Mouse (Mus musculus): ENCODE measurements around the gene Slpi. TPM values are rescaled to one million over a fixed set of nuclear protein-coding genes. Genes with fewer than 3 reads are reported as not detected.

Slpi gene
- polyA plus RNA-seq, 1 experiment = not detected

GRCm38 (mm10) chr2:164426121-164426520, 37.2 kb upstream of the Slpi start:
- Histone ChIP-seq H3K27ac (replicated peaks; ENCODE audit: low read depth, low read length) (no peak overlapping the region), H3K4me1 (ENCODE audit: control insufficient read depth, insufficient read depth, insufficient read length, low read length) (peaks cover 6% of the 10 kb centered on the region; the same call in 1 of the 2 replicates), H3K4me3 (ENCODE audit: insufficient read depth, low read depth, low read length) (no peak overlapping the region)

DNA sequence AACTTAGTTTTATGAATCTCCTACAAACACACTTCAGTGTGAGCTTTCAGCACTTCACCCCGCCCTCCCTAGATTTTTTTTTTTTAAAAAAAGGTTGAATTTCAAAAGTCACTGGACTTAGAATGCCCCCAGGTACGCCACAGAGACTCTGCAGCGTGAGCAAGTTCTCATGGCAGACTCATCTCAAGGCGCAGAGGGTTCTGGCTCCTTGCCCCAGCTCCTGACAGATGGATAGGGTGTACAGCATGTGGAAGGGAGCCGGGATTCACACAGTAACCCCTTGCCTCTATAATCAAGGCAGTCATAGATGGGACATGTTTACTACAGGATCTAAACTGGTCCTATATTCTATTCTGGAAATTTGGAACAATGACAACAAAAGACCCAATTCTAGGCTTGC, 36.5 kb upstream of the Slpi start:
- Histone ChIP-seq H3K4me3 (ENCODE audit: insufficient read depth, low read depth, low read length) (no peak overlapping the region), H3K4me1 (ENCODE audit: control insufficient read depth, insufficient read depth, insufficient read length, low read length) (peaks cover 6% of the 10 kb centered on the region; the same call in 1 of the 2 replicates), H3K27ac (replicated peaks; ENCODE audit: low read depth, low read length) (no peak overlapping the region)

DNA sequence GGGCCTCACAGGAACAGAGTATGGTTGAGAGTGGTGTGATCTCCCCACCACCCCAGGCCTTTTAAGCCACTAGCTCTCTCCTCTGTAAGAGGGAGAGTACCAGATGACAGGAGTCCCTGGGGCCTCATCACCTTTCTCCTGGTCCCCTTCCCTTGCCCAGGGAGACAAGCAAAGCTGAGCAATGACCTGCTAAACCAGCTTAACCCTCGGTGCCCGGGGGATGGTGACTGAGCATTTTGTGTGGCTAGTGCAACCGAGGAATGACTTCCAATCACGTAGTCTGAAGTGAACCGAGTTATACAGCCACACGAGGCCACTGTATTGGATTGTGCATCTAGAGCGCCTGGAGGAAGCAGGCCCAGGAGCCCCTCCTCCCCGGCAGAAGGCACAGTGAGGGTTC, 35.5 kb upstream of the Slpi start:
- H3K4me3 ChIP-seq (ENCODE audit: insufficient read depth, low read depth, low read length) = no peak overlapping the region
- H3K27ac ChIP-seq (replicated peaks; ENCODE audit: low read depth, low read length) = peak overlapping the region; percentile 87
- peaks cover 6% of the 10 kb centered on the region; the same call in 1 of the 2 replicates for H3K4me1 ChIP-seq (ENCODE audit: control insufficient read depth, insufficient read depth, insufficient read length, low read length)

- no peak overlapping the region for H3K4me3 ChIP-seq (ENCODE audit: insufficient read depth, low read depth, low read length)
- peak overlapping the region; percentile 95 for H3K27ac ChIP-seq (replicated peaks; ENCODE audit: low read depth, low read length)
- peaks cover 6% of the 10 kb centered on the region for H3K4me1 ChIP-seq (ENCODE audit: control insufficient read depth, insufficient read depth, insufficient read length, low read length)
Measured at GRCm38 (mm10) chr2:164423464-164423863, 34.6 kb upstream of the Slpi start.

DNA sequence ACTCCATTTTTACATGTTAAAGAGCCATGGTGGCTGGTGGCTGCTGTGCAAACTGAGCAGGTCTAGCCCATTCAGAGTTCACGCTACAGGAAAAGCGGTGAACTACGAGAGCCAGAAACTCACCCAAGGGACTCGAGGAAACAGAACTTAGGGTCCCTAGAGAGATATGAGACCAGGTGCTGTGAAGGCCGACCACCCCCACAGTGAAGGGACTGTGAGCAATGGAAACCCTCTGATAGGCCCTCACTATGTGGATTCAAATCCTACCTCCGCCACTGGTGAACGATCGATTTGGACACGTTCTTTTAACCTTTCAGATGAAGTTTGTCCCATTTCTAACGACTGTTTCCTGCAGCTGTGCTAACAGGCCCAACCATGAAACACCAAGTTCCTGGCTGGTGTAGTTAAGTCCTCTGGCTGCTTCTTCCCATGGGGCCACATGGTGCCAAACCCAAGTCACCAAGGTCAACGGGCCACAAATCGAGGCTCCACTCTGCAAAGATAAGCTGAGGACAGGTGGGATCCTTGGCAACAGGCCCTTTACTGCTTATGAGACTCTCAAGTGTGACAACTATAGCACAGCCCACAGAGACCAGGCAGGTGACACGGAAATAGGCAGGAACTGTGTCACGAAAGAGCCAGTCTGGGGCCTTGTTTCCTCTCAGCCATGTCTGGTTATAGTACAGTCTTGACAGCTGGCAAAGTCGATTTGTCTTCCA, 33.9 kb upstream of the Slpi start:
- Histone ChIP-seq H3K4me1 (ENCODE audit: control insufficient read depth, insufficient read depth, insufficient read length, low read length) (peaks cover 6% of the 10 kb centered on the region), H3K4me3 (ENCODE audit: insufficient read depth, low read depth, low read length) (no peak overlapping the region), H3K27ac (replicated peaks; ENCODE audit: low read depth, low read length) (peak overlapping the region; percentile 95)

- no peak overlapping the region for H3K4me3 ChIP-seq (ENCODE audit: insufficient read depth, low read depth, low read length)
- H3K27ac ChIP-seq (replicated peaks; ENCODE audit: low read depth, low read length) = peak overlapping the region; percentile 95
- H3K4me1 ChIP-seq (ENCODE audit: control insufficient read depth, insufficient read depth, insufficient read length, low read length) = peaks cover 6% of the 10 kb centered on the region
Measured at GRCm38 (mm10) chr2:164421979-164422378, 33.1 kb upstream of the Slpi start.

GRCm38 (mm10) chr2:164421306-164421705, 32.4 kb upstream of the Slpi start:
- Histone ChIP-seq H3K27ac (replicated peaks; ENCODE audit: low read depth, low read length) (peak overlapping the region; percentile 95; the same call in 1 of the 2 replicates), H3K4me1 (ENCODE audit: control insufficient read depth, insufficient read depth, insufficient read length, low read length) (peaks cover 6% of the 10 kb centered on the region), H3K4me3 (ENCODE audit: insufficient read depth, low read depth, low read length) (no peak overlapping the region)

- Histone ChIP-seq H3K4me3 (ENCODE audit: insufficient read depth, low read depth, low read length) (no peak overlapping the region), H3K4me1 (ENCODE audit: control insufficient read depth, insufficient read depth, insufficient read length, low read length) (peaks cover 6% of the 10 kb centered on the region), H3K27ac (replicated peaks; ENCODE audit: low read depth, low read length) (no peak overlapping the region)
Measured at GRCm38 (mm10) chr2:164419489-164419888, 30.6 kb upstream of the Slpi start.

GRCm38 (mm10) chr2:164418308-164418875, 29.5 kb upstream of the Slpi start:
- Histone ChIP-seq H3K27ac (replicated peaks; ENCODE audit: low read depth, low read length) (no peak overlapping the region), H3K4me1 (ENCODE audit: control insufficient read depth, insufficient read depth, insufficient read length, low read length) (peaks cover 2% of the 10 kb centered on the region), H3K4me3 (ENCODE audit: insufficient read depth, low read depth, low read length) (no peak overlapping the region)

- H3K27ac ChIP-seq (replicated peaks; ENCODE audit: low read depth, low read length) = no peak overlapping the region
- no peak overlapping the region for H3K4me3 ChIP-seq (ENCODE audit: insufficient read depth, low read depth, low read length)
- H3K4me1 ChIP-seq (ENCODE audit: control insufficient read depth, insufficient read depth, insufficient read length, low read length) = no peaks in the 10 kb centered on the region; the same call in 1 of the 2 replicates
Measured at GRCm38 (mm10) chr2:164417198-164417597, 28.3 kb upstream of the Slpi start.

DNA sequence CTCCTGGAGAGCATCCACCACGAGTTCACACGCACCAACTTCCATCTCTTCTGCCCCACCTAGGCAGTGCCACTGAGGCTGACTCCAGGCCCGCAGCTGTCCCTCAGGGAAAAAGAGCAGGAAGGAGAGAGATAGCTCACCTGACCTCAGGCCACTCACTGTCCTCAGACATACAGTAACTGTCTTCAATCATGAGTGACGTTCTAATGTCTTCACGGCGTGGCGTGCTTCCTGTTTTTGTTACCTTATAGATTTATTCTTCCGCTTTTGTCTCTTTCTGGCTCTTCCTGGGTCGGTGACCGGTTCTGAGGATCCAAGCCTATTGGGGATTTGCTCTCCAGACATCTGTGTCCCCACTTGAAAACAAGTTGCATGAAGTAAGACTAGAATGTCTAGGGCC, 25.7 kb upstream of the Slpi start:
- no peak overlapping the region for H3K4me3 ChIP-seq (ENCODE audit: insufficient read depth, low read depth, low read length)
- no peak overlapping the region for H3K27ac ChIP-seq (replicated peaks; ENCODE audit: low read depth, low read length)
- no peaks in the 10 kb centered on the region; the same call in 1 of the 2 replicates for H3K4me1 ChIP-seq (ENCODE audit: control insufficient read depth, insufficient read depth, insufficient read length, low read length)

DNA sequence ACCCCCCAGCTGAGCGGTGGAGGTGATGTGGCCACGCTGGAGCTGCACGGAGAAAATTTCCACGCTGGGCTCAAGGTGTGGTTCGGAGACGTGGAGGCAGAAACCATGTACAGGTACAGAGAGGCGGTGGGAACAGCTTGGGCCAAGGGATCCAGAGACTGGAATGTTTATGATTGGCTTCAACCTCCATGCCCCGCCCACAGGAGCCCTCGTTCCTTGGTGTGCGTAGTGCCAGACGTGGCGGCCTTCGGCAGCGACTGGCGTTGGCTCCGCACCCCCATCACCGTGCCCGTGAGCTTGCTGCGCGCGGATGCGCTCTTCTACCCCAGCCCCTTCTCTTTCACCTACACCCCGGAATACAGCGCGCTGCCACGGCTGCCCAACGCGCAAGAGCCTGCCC, 25.3 kb upstream of the Slpi start:
- Histone ChIP-seq H3K27ac (replicated peaks; ENCODE audit: low read depth, low read length) (no peak overlapping the region), H3K4me3 (ENCODE audit: insufficient read depth, low read depth, low read length) (no peak overlapping the region), H3K4me1 (ENCODE audit: control insufficient read depth, insufficient read depth, insufficient read length, low read length) (no peaks in the 10 kb centered on the region; the same call in 1 of the 2 replicates)

DNA sequence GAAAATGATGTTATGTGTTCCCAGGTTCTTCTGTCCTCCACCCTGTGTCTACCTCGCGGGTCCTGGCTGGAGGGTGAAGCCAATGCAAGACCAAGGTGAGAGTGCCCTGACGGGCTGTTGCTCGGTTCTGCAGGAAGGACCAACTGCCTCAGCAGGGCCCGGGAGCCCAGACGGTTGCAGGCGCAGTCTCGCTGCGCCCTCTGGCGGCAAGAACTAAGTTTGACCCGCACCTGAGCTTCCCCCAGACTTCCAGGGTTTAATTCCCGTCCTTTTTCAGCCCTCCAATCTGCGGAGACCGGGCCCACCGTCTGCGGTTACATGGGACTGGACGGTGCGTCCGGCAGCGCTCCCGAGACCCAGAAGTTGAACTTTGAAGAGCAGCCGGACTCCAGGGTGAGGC, 18.8 kb upstream of the Slpi start:
- no peaks in the 10 kb centered on the region; the same call in 1 of the 2 replicates for H3K4me1 ChIP-seq (ENCODE audit: control insufficient read depth, insufficient read depth, insufficient read length, low read length)
- no peak overlapping the region for H3K4me3 ChIP-seq (ENCODE audit: insufficient read depth, low read depth, low read length)
- H3K27ac ChIP-seq (replicated peaks; ENCODE audit: low read depth, low read length) = no peak overlapping the region

DNA sequence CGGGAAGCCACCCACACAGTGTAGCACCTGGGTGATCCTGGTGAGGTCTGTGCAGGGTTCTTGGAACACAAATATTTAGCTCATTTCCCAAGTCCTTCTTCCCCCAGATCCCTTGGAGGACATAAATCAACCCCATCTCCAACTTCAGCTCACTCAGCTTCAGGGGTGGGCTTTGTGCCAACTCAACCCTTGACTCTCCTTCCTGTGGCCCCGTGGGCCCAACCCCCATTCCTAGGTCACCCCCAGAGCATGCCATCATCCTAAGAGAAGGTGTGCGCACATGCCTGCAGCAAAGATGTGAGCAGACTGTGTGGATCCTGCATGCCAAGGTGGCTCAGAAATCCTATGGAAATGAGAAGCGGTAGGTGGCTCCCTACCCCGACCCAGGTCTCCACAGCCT, 16.6 kb upstream of the Slpi start:
- no peak overlapping the region for H3K4me3 ChIP-seq (ENCODE audit: insufficient read depth, low read depth, low read length)
- no peaks in the 10 kb centered on the region; the same call in 1 of the 2 replicates for H3K4me1 ChIP-seq (ENCODE audit: control insufficient read depth, insufficient read depth, insufficient read length, low read length)
- H3K27ac ChIP-seq (replicated peaks; ENCODE audit: low read depth, low read length) = no peak overlapping the region

DNA sequence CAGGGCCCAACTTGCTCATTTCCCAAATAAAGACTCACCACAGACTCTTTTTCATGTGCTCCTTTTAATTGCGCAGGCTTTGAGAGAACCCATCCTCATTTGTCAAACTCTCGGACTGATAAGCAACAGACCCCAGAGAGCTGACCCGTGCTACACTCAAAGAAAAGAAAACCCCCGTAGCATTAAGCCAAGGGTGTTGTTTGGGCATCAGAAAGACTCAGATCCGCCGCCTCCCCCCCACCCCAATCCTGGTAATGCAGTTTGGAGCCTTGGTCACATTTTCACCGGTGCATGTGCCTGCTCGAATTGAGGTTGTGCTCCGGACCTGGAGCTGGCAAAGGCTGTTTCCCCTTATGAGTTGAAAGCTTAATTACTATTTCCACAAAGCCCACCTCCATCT, 16.2 kb upstream of the Slpi start, which contains the start of gene Matn4:
Gene Matn4, minus strand, starts transcription at position 101 of the 400 bp plus-strand sequence.
- Histone ChIP-seq H3K27ac (replicated peaks; ENCODE audit: low read depth, low read length) (no peak within 1 kb of the TSS), H3K4me1 (ENCODE audit: control insufficient read depth, insufficient read depth, insufficient read length, low read length) (no peaks in the 10 kb centered on the region; the same call in 1 of the 2 replicates), H3K4me3 (ENCODE audit: insufficient read depth, low read depth, low read length) (peak within 1 kb of the TSS; percentile 31)
